9 mouse cellular contexts compared by ENCODE assay signal in the genomic region with DNA sequence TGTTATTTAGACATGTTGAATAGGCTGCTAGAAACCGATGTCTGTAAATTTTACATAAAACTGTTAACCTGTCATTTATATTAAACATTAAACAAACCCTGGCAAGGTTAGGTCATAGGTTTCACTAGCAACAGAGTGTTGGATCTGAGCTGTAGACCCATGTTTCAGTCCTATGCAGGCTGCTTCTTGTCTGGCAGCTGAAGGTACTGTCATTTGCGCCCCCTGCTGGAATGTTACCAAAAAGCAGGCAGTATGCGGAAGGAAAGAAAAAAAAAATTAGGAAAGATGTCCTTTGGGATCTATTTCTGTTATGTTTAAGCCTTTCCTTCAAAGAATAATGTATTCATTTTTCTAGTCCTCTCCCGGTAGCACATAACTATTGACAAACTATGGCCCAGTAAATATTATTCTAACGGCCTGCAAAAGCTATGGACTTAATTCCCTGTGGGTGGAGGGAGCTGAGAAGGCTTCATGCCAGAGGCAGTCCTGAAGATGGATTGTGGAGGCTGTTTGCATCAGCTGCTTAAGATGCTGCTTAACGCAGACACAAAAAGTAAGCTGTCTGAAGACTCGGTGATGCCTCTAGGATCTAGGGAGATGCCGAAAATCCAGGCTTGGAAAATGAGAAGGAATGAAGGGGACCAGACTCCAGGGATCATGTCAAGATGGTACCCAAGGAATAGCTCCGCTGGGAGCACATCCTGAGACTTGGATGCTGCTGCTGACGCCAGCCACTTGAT.
DNase-seq lines count a peak whose midpoint lies in the region; ATAC-seq and TF ChIP-seq lines count a peak whose summit lies in the region.
"Had no signal": no experiment of that assay in that cellular context is flagged by ENCODE, and none has a peak within 500 bp of the region (broad histone marks: within the 10 kb centered on the region; RNA-seq: fewer than 3 reads in every experiment).

No protein-coding gene starts in this region.

- DNase-seq in left cerebral cortex, adult 18-20 months (ENCODE audit: low spot score in 2 of 2) = peak; percentile 82 to 83
- no peak for DNase-seq in left cerebral cortex, adult 11 months (ENCODE audit: low spot score)
- DNase-seq in adrenal gland, adult 2 months = peak; percentile 56
- DNase-seq in embryonic facial prominence, embryonic 10.5 days (ENCODE audit: low spot score) = peak; percentile 66
- peak; percentile 88 for DNase-seq in hindbrain, postnatal 0 days (ENCODE audit: low spot score)
- DNase-seq in limb, embryonic 11.5 days (ENCODE audit: low spot score) = peak; percentile 76

- peak overlapping the region; percentile 41; the same call in 1 of the 2 replicates for H3K4me2 ChIP-seq in hindbrain, postnatal 0 days (ENCODE audit: low read depth, low read length)
- H3K4me2 ChIP-seq in limb, embryonic 11.5 days (ENCODE audit: low read depth, severe bottlenecking) = no peak overlapping the region
- H3K4me2 ChIP-seq: liver, embryonic 15.5 days had no signal

- H3K9ac ChIP-seq in hindbrain, postnatal 0 days (replicated peaks; ENCODE audit: low read length) = no peak overlapping the region
- H3K9ac ChIP-seq in limb, embryonic 11.5 days (ENCODE audit: low read length) = no peak overlapping the region
- H3K9ac ChIP-seq: liver, embryonic 15.5 days had no signal

- no peak overlapping the region for H3K27ac ChIP-seq in embryonic facial prominence, embryonic 10.5 days (replicated peaks)
- no peak overlapping the region for H3K27ac ChIP-seq in hindbrain, postnatal 0 days
- no peak overlapping the region for H3K27ac ChIP-seq in limb, embryonic 11.5 days (replicated peaks; ENCODE audit: low read depth, low read length)
- H3K27ac ChIP-seq in olfactory bulb, adult 2 months (ENCODE audit: insufficient read depth, low read depth, low read length) = peak overlapping the region; percentile 46
- H3K27ac ChIP-seq: liver, embryonic 15.5 days had no signal

- no peaks in the 10 kb centered on the region for H3K9me3 ChIP-seq in embryonic facial prominence, embryonic 10.5 days
- no peaks in the 10 kb centered on the region for H3K9me3 ChIP-seq in hindbrain, postnatal 0 days (ENCODE audit: low read length)
- no peaks in the 10 kb centered on the region for H3K9me3 ChIP-seq in limb, embryonic 11.5 days (ENCODE audit: control insufficient read depth, low read length)
- H3K9me3 ChIP-seq: liver, embryonic 15.5 days had no signal

- peaks cover 21% of the 10 kb centered on the region for H3K4me1 ChIP-seq in embryonic facial prominence, embryonic 10.5 days
- H3K4me1 ChIP-seq in hindbrain, postnatal 0 days (ENCODE audit: insufficient read depth, low read length) = peaks cover 10% of the 10 kb centered on the region; the same call in 1 of the 2 replicates
- H3K4me1 ChIP-seq in limb, embryonic 11.5 days (ENCODE audit: control insufficient read depth, insufficient read depth, low read length) = peaks cover 3% of the 10 kb centered on the region; the same call in 1 of the 2 replicates
- peaks cover 6% of the 10 kb centered on the region; the same call in 1 of the 2 replicates for H3K4me1 ChIP-seq in olfactory bulb, adult 2 months (ENCODE audit: control insufficient read depth, insufficient read depth, low read length)

- no peaks in the 10 kb centered on the region for H3K36me3 ChIP-seq in embryonic facial prominence, embryonic 10.5 days (replicated peaks)
- H3K36me3 ChIP-seq in hindbrain, postnatal 0 days (ENCODE audit: insufficient read depth, low read length) = no peaks in the 10 kb centered on the region
- H3K36me3 ChIP-seq in limb, embryonic 11.5 days (ENCODE audit: control insufficient read depth, insufficient read depth, low read length) = no peaks in the 10 kb centered on the region
- H3K36me3 ChIP-seq: liver, embryonic 15.5 days had no signal

- H3K27me3 ChIP-seq in embryonic facial prominence, embryonic 10.5 days (replicated peaks; ENCODE audit: low read depth, poor library complexity, severe bottlenecking) = peaks cover 32% of the 10 kb centered on the region
- no peaks in the 10 kb centered on the region for H3K27me3 ChIP-seq in hindbrain, postnatal 0 days (ENCODE audit: insufficient read depth, low read length)
- H3K27me3 ChIP-seq in limb, embryonic 11.5 days (ENCODE audit: control insufficient read depth, insufficient read depth, low read length) = peaks cover 19% of the 10 kb centered on the region

- no peak for TF ChIP-seq POLR2A in olfactory bulb, adult 2 months (IDR thresholded peaks at IDR 0.05; ENCODE audit: insufficient read depth, low read depth, low read length)

- TF ChIP-seq CTCF in hindbrain, postnatal 0 days (IDR thresholded peaks at IDR 0.05; ENCODE audit: low read depth) = peak; percentile 88
- no peak for TF ChIP-seq CTCF in olfactory bulb, adult 2 months (IDR thresholded peaks at IDR 0.05; ENCODE audit: insufficient read depth, low read depth, low read length)

- H3K4me3 ChIP-seq in embryonic facial prominence, embryonic 10.5 days = no peak overlapping the region
- H3K4me3 ChIP-seq in hindbrain, postnatal 0 days (ENCODE audit: low read length) = no peak overlapping the region
- no peak overlapping the region for H3K4me3 ChIP-seq in limb, embryonic 11.5 days (ENCODE audit: low read depth, low read length)
- H3K4me3 ChIP-seq in olfactory bulb, adult 2 months (ENCODE audit: insufficient read depth, low read depth, low read length) = peak overlapping the region; percentile 16; the same call in 1 of the 2 replicates
- H3K4me3 ChIP-seq: liver, embryonic 15.5 days had no signal

- WGBS in embryonic facial prominence, embryonic 10.5 days = 49% methylated on average over 10 of the region's 10 CpGs
- WGBS in hindbrain, postnatal 0 days = 43% methylated on average over 10 of the region's 10 CpGs
- WGBS in limb, embryonic 11.5 days = 57% methylated on average over 10 of the region's 10 CpGs
- 23% methylated on average over 10 of the region's 10 CpGs for WGBS in olfactory bulb, adult 2 months

- no peak; the same call in 1 of the 2 replicates for ATAC-seq in hindbrain, postnatal 0 days
- no peak for ATAC-seq in limb, embryonic 11.5 days (ENCODE audit: insufficient number of reproducible peaks, low FRiP score, low TSS enrichment, low read depth)
- no peak for ATAC-seq in megakaryocyte-erythroid progenitor cell, adult 5-6 weeks (replicated peaks; ENCODE audit: low FRiP score, low TSS enrichment, poor library complexity, severe bottlenecking)
